Comparison of ENCODE assay signal across 17 mouse cellular contexts in the genomic region with DNA sequence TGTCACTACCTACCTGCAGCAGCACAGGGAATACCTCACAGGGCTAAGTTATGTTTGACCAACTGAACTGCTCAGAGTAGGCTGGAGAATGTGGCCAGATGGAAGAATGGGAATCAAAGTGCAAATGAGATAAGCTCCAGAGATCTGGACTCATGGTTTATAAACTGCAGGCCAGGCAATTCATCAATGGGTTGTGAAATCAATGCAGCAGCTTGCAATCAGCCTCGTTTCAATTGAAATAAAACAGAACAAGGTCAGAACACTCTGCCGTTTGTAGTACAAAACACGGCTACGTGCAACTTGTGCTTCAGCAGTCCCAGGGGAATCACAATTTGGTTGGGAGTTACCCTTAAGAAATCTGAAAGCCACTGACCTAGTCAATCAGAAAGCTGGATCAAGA.
A peak's percentile ranks its signal among the peaks of the same experiment; 100 is the strongest.
DNase-seq lines count a peak whose midpoint lies in the region; ATAC-seq and TF ChIP-seq lines count a peak whose summit lies in the region.
"Had no signal": no experiment of that assay in that cellular context is flagged by ENCODE, and none has a peak within 500 bp of the region (broad histone marks: within the 10 kb centered on the region; RNA-seq: fewer than 3 reads in every experiment).

No protein-coding gene starts in this region.

- 81% methylated on average over 4 of the region's 4 CpGs for WGBS in hindbrain, embryonic 10.5 days
- 70% methylated on average over 4 of the region's 4 CpGs for WGBS in hindbrain, embryonic 12.5 days
- WGBS in intestine, embryonic 15.5 days: 36% methylated on average over 4 of the region's 4 CpGs
- WGBS in stomach, embryonic 16.5 days: 46% methylated on average over 4 of the region's 4 CpGs
- WGBS in hindbrain, postnatal 0 days: 64% methylated on average over 4 of the region's 4 CpGs

- DNase-seq in hindbrain, embryonic 10.5 days (ENCODE audit: low spot score): no peak
- DNase-seq in adipocyte (ENCODE audit: low spot score): peak; percentile 31
- no peak for DNase-seq in ovary, postnatal 10 days (ENCODE audit: low spot score)
- no peak for DNase-seq in hindbrain, postnatal 0 days (ENCODE audit: low spot score)
- DNase-seq: B cell, adult 2 months; cerebellum, adult 18-20 months; kidney, adult 18-20 months; kidney, postnatal 25 days; lung, embryonic 14.5 days; thymus, postnatal 25 days had no signal

- ATAC-seq in hindbrain, embryonic 12.5 days (ENCODE audit: low FRiP score): no peak
- peak; percentile 75 for ATAC-seq in intestine, embryonic 15.5 days
- 0 out of 2 replicates have a peak, but pooled peaks have one; percentile 40 for ATAC-seq in stomach, embryonic 16.5 days (ENCODE audit: insufficient read depth, low FRiP score)
- ATAC-seq in hindbrain, postnatal 0 days: no peak
- ATAC-seq: forebrain, embryonic 14.5 days; midbrain, embryonic 16.5 days had no signal

- H3K9ac ChIP-seq in hindbrain, embryonic 12.5 days: no peak overlapping the region
- H3K9ac ChIP-seq in intestine, embryonic 15.5 days: no peak overlapping the region
- H3K9ac ChIP-seq in stomach, embryonic 16.5 days (ENCODE audit: low read length): no peak overlapping the region
- no peak overlapping the region for H3K9ac ChIP-seq in hindbrain, postnatal 0 days (replicated peaks; ENCODE audit: low read length)
- H3K9ac ChIP-seq: lung, embryonic 14.5 days had no signal

- no peak overlapping the region for H3K4me2 ChIP-seq in hindbrain, embryonic 12.5 days (replicated peaks)
- no peak overlapping the region for H3K4me2 ChIP-seq in intestine, embryonic 15.5 days (replicated peaks)
- no peak overlapping the region for H3K4me2 ChIP-seq in stomach, embryonic 16.5 days (ENCODE audit: low read depth, low read length)
- H3K4me2 ChIP-seq in hindbrain, postnatal 0 days (ENCODE audit: low read depth, low read length): no peak overlapping the region
- H3K4me2 ChIP-seq: lung, embryonic 14.5 days had no signal

- H3K9me3 ChIP-seq in hindbrain, embryonic 10.5 days: no peaks in the 10 kb centered on the region
- no peaks in the 10 kb centered on the region for H3K9me3 ChIP-seq in hindbrain, embryonic 12.5 days (replicated peaks)
- H3K9me3 ChIP-seq in intestine, embryonic 15.5 days: no peaks in the 10 kb centered on the region
- no peaks in the 10 kb centered on the region for H3K9me3 ChIP-seq in stomach, embryonic 16.5 days (replicated peaks; ENCODE audit: control insufficient read depth, low read length)
- H3K9me3 ChIP-seq in hindbrain, postnatal 0 days (ENCODE audit: low read length): no peaks in the 10 kb centered on the region
- H3K9me3 ChIP-seq: limb, embryonic 10.5 days; megakaryocyte, embryonic 14.5 days had no signal

- H3K27me3 ChIP-seq in hindbrain, embryonic 10.5 days (ENCODE audit: insufficient read depth, poor library complexity, severe bottlenecking): no peaks in the 10 kb centered on the region
- H3K27me3 ChIP-seq in hindbrain, embryonic 12.5 days: no peaks in the 10 kb centered on the region
- H3K27me3 ChIP-seq in intestine, embryonic 15.5 days (replicated peaks): no peaks in the 10 kb centered on the region
- no peaks in the 10 kb centered on the region for H3K27me3 ChIP-seq in stomach, embryonic 16.5 days (ENCODE audit: control insufficient read depth, insufficient read depth, low read length)
- no peaks in the 10 kb centered on the region for H3K27me3 ChIP-seq in hindbrain, postnatal 0 days (ENCODE audit: insufficient read depth, low read length)
- H3K27me3 ChIP-seq: megakaryocyte, embryonic 14.5 days had no signal

- H3K27ac ChIP-seq in hindbrain, embryonic 10.5 days: peak overlapping the region; percentile 50; the same call in 1 of the 2 replicates
- no peak overlapping the region for H3K27ac ChIP-seq in hindbrain, embryonic 12.5 days
- no peak overlapping the region for H3K27ac ChIP-seq in intestine, embryonic 15.5 days
- H3K27ac ChIP-seq in stomach, embryonic 16.5 days (ENCODE audit: low read length): no peak overlapping the region
- H3K27ac ChIP-seq in hindbrain, postnatal 0 days: no peak overlapping the region
- H3K27ac ChIP-seq: limb, embryonic 10.5 days had no signal

- no peak overlapping the region for H3K4me3 ChIP-seq in hindbrain, embryonic 10.5 days
- no peak overlapping the region for H3K4me3 ChIP-seq in hindbrain, embryonic 12.5 days
- H3K4me3 ChIP-seq in intestine, embryonic 15.5 days (replicated peaks): no peak overlapping the region
- no peak overlapping the region for H3K4me3 ChIP-seq in stomach, embryonic 16.5 days (replicated peaks; ENCODE audit: low read length)
- no peak overlapping the region for H3K4me3 ChIP-seq in hindbrain, postnatal 0 days (ENCODE audit: low read length)
- H3K4me3 ChIP-seq: limb, embryonic 10.5 days; megakaryocyte, embryonic 14.5 days had no signal

- peaks cover 14% of the 10 kb centered on the region for H3K4me1 ChIP-seq in hindbrain, embryonic 10.5 days (replicated peaks)
- peaks cover 9% of the 10 kb centered on the region for H3K4me1 ChIP-seq in hindbrain, embryonic 12.5 days
- H3K4me1 ChIP-seq in intestine, embryonic 15.5 days (replicated peaks): no peaks in the 10 kb centered on the region
- peaks cover 7% of the 10 kb centered on the region; the same call in 1 of the 2 replicates for H3K4me1 ChIP-seq in stomach, embryonic 16.5 days (ENCODE audit: control insufficient read depth, insufficient read depth, low read length)
- 0 out of 2 replicates have a peak, but pooled peaks cover 3% of the 10 kb centered on the region for H3K4me1 ChIP-seq in hindbrain, postnatal 0 days (ENCODE audit: insufficient read depth, low read length)

- H3K36me3 ChIP-seq in hindbrain, embryonic 10.5 days: no peaks in the 10 kb centered on the region
- H3K36me3 ChIP-seq in hindbrain, embryonic 12.5 days: no peaks in the 10 kb centered on the region
- no peaks in the 10 kb centered on the region for H3K36me3 ChIP-seq in intestine, embryonic 15.5 days
- no peaks in the 10 kb centered on the region for H3K36me3 ChIP-seq in stomach, embryonic 16.5 days (ENCODE audit: control insufficient read depth, insufficient read depth, low read length)
- no peaks in the 10 kb centered on the region for H3K36me3 ChIP-seq in hindbrain, postnatal 0 days (ENCODE audit: insufficient read depth, low read length)

- TF ChIP-seq CTCF in hindbrain, postnatal 0 days (IDR thresholded peaks at IDR 0.05; ENCODE audit: low read depth): no peak

Comparison
In these comparisons a context has a peak if more than half of its experiments do, and no peak if none do; other contexts are left out.
1. ATAC-seq: peak in intestine, embryonic 15.5 days (single experiment) and stomach, embryonic 16.5 days (single experiment); none in hindbrain, embryonic 12.5 days (single experiment) and hindbrain, postnatal 0 days (single experiment).